Mouse (Mus musculus): ENCODE results near the gene Timm17a.
A peak's percentile ranks its signal among the peaks of the same experiment; 100 is the strongest.

The Timm17a gene

GRCm38 (mm10) chr1:135280646-135281045, 32.9 kb downstream of the Timm17a start:
- peak; percentile 84 for DNase-seq (ENCODE audit: inconsistent ontology term)

GRCm38 (mm10) chr1:135271371-135271770, 42.2 kb downstream of the Timm17a start:
- no peak for DNase-seq (ENCODE audit: inconsistent ontology term)

DNA sequence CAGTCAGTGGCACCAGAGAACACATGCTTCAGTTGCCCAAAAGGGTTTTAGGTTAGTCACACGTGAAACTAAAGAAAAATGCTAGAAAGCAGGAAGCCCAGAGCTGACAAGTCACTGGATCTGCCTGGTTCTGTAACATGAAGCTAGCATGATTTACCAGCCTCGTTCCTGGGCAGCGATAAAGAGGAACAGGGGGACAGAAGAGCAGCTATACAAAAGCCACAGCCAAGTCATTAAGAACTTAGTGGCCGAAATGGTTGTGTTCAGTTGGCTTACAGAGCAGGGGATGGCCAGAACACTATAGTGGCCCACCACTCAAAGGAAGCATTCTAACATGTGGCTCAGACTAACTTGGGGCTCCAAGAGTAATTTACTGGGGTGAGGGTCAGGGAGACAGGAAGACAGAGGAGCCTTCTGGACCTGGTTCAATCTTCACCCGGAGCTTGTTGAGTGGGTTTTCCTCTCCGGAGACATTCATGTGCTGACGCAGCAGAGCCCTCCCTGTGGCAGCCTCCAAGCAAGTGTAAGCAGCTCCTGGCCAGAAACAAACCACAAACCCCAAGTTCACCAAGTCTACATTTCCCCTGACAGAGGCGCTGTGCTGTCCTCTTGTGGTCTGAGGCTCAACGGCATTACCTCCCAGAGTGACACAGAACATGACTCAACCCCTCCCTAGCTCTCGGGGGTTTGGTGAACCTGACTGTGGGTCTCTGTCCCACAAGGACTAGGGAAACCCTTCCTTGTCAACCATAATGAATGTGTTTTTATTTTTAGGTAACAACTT, 45.7 kb downstream of the Timm17a start:
- DNase-seq (ENCODE audit: inconsistent ontology term): no peak

GRCm38 (mm10) chr1:135265834-135266233, 47.7 kb downstream of the Timm17a start:
- no peak for DNase-seq (ENCODE audit: inconsistent ontology term)

DNA sequence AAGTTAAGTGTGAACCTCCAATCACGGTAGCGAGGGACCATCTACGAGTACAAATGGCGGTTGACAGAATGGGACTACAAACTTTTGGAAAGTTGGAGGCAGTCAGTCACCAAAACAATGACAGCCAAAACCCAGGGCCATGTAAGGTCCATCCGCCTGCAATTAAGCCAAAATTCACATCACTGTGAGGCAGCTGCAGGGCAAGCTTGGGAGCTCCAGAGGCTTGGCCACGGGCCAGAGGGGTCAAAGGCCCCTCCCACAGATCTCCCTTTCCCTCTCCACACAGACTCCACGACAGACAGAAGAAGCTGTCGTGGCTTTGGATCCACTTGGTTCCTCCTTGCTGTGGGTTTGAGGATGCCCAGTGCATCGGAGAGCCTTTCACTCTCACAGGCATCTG, 50.3 kb downstream of the Timm17a start:
- no peak for DNase-seq (ENCODE audit: inconsistent ontology term)

GRCm38 (mm10) chr1:135262329-135262728, 51.2 kb downstream of the Timm17a start:
- DNase-seq (ENCODE audit: inconsistent ontology term): no peak

- DNase-seq (ENCODE audit: inconsistent ontology term): no peak
Observed at GRCm38 (mm10) chr1:135260931-135261330, 52.6 kb downstream of the Timm17a start.

DNA sequence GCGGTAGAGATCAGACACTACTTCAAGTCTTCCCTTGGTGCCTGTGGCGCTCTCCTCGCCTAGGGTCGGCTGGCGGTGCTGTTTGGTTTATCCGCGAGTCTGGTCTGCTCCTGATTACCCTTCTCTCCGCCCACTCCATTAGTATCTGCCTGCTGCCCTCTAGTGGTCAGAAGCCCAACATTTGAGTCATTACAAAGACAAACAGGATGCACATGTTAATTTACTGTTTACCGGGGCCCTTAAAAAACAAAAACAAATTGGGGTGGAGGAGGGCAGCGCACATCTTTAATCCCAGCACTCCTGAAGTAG, 54.5 kb downstream of the Timm17a start:
- DNase-seq (ENCODE audit: inconsistent ontology term): peak; percentile 80

GRCm38 (mm10) chr1:135258380-135259127, 55.0 kb downstream of the Timm17a start, which contains the start of gene Elf3:
Elf3 (minus strand) TSS chr1:135258568.
- DNase-seq (ENCODE audit: inconsistent ontology term): peak; percentile 52

GRCm38 (mm10) chr1:135256299-135256698, 57.3 kb downstream of the Timm17a start:
- DNase-seq (ENCODE audit: inconsistent ontology term): no peak

DNA sequence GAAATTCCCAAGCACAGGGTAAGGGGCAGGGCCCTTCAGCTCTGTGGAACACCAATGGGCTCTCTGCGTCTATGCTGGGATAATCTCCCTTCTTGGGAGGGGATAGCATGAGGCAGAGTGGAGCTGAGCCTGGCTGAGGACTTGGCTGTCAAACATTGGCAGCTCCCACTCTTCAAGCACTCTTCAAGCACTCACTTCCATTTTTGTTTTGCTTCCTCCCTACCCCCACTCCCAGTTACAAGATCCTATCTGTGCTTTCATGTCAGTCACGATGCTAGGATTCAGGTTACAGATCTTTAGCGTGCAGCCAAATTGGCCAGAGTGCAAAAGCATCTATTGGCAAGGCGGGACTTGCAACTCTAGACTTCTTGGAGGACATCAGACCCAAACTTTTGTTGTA, 60.7 kb downstream of the Timm17a start:
- DNase-seq (ENCODE audit: inconsistent ontology term): no peak

DNA sequence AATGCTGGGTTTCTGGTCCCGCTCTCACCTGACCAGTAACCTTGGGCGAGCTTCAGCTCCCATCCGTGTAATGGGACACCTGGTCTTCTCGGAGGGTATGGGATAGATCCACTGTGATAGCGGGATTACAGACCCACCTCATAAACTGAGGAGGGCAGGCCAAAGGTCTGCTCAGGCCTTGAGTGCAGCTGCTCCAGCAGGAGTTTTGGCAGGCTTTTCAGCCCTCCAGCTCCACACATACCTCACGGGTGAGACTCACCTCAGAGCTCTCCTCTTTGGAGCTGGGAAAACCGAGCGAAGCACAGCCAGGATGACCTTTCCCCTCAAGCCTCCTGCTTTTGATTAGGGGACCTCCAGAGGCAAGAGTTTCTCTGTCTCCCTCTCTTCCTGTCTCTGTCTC, 62.2 kb downstream of the Timm17a start:
- no peak for DNase-seq (ENCODE audit: inconsistent ontology term)

- DNase-seq (ENCODE audit: inconsistent ontology term): no peak
Observed at GRCm38 (mm10) chr1:135250706-135251105, 62.9 kb downstream of the Timm17a start.

GRCm38 (mm10) chr1:135248434-135248850, 65.1 kb downstream of the Timm17a start:
- DNase-seq (ENCODE audit: inconsistent ontology term): no peak

Data from Muller cell, postnatal 12 days (primary cell).